27 mouse cellular contexts compared by ENCODE assay signal in genomic region chr5:4878934-4879333, GRCm38 (mm10).
A peak's percentile ranks its signal among the peaks of the same experiment; 100 is the strongest.
DNase-seq lines count a peak whose midpoint lies in the region; ATAC-seq and TF ChIP-seq lines count a peak whose summit lies in the region.
"Had no signal": no experiment of that assay in that cellular context is flagged by ENCODE, and none has a peak within 500 bp of the region (broad histone marks: within the 10 kb centered on the region; RNA-seq: fewer than 3 reads in every experiment).

No protein-coding gene starts in this region.

- H3K27me3 ChIP-seq in forebrain, embryonic 10.5 days (ENCODE audit: poor library complexity, severe bottlenecking), result peaks cover 16% of the 10 kb centered on the region
- no peaks in the 10 kb centered on the region for H3K27me3 ChIP-seq in forebrain, embryonic 16.5 days (replicated peaks; ENCODE audit: control insufficient read depth, insufficient read depth, low read length)
- no peaks in the 10 kb centered on the region for H3K27me3 ChIP-seq in lung, embryonic 14.5 days (ENCODE audit: insufficient read depth, low read length)
- peaks cover 5% of the 10 kb centered on the region; the same call in 1 of the 2 replicates for H3K27me3 ChIP-seq in midbrain, embryonic 12.5 days
- no peaks in the 10 kb centered on the region for H3K27me3 ChIP-seq in midbrain, postnatal 0 days (ENCODE audit: insufficient read depth, low read length)
- H3K27me3 ChIP-seq: CH12.LX; heart, embryonic 15.5 days; limb, embryonic 15.5 days; neural tube, embryonic 12.5 days had no signal

- no peak overlapping the region for H3K4me3 ChIP-seq in forebrain, embryonic 10.5 days
- H3K4me3 ChIP-seq in forebrain, embryonic 16.5 days (replicated peaks; ENCODE audit: low read length), result no peak overlapping the region
- no peak overlapping the region for H3K4me3 ChIP-seq in lung, embryonic 14.5 days (ENCODE audit: low read depth, low read length)
- no peak overlapping the region for H3K4me3 ChIP-seq in midbrain, embryonic 12.5 days
- H3K4me3 ChIP-seq in midbrain, postnatal 0 days (ENCODE audit: low read depth, low read length), result no peak overlapping the region
- H3K4me3 ChIP-seq: erythroblast, embryonic 14.5 days; heart, embryonic 10.5 days; heart, embryonic 15.5 days; limb, embryonic 10.5 days; limb, embryonic 15.5 days; myocyte; neural tube, embryonic 12.5 days had no signal

- no peak overlapping the region for H3K9ac ChIP-seq in forebrain, embryonic 16.5 days (replicated peaks; ENCODE audit: low read depth, low read length)
- no peak overlapping the region for H3K9ac ChIP-seq in lung, embryonic 14.5 days
- no peak overlapping the region for H3K9ac ChIP-seq in midbrain, embryonic 12.5 days (replicated peaks)
- no peak overlapping the region for H3K9ac ChIP-seq in midbrain, postnatal 0 days (replicated peaks; ENCODE audit: low read length, poor library complexity, severe bottlenecking)
- H3K9ac ChIP-seq: heart, embryonic 15.5 days; limb, embryonic 15.5 days; liver, embryonic 14.5 days; neural tube, embryonic 12.5 days had no signal

- no peak overlapping the region for H3K4me2 ChIP-seq in forebrain, embryonic 16.5 days (ENCODE audit: low read length)
- H3K4me2 ChIP-seq in lung, embryonic 14.5 days, result no peak overlapping the region
- no peak overlapping the region for H3K4me2 ChIP-seq in midbrain, embryonic 12.5 days (replicated peaks)
- H3K4me2 ChIP-seq in midbrain, postnatal 0 days (ENCODE audit: low read depth, low read length, poor library complexity, severe bottlenecking), result no peak overlapping the region
- H3K4me2 ChIP-seq: heart, embryonic 15.5 days; limb, embryonic 15.5 days; neural tube, embryonic 12.5 days had no signal

- no peak for ATAC-seq in forebrain, embryonic 16.5 days
- peak; percentile 59; the same call in 1 of the 2 replicates for ATAC-seq in lung, embryonic 14.5 days (ENCODE audit: insufficient read depth)
- ATAC-seq in midbrain, embryonic 12.5 days (ENCODE audit: low FRiP score, low read depth), result no peak
- no peak for ATAC-seq in midbrain, postnatal 0 days (ENCODE audit: low FRiP score)
- ATAC-seq: intestine, embryonic 16.5 days had no signal

- H3K4me1 ChIP-seq in forebrain, embryonic 10.5 days, result peaks cover 42% of the 10 kb centered on the region
- peaks cover 17% of the 10 kb centered on the region for H3K4me1 ChIP-seq in forebrain, embryonic 16.5 days (replicated peaks; ENCODE audit: control insufficient read depth, insufficient read depth, low read length)
- H3K4me1 ChIP-seq in lung, embryonic 14.5 days (ENCODE audit: insufficient read depth), result no peaks in the 10 kb centered on the region
- peaks cover 39% of the 10 kb centered on the region for H3K4me1 ChIP-seq in midbrain, embryonic 12.5 days
- no peaks in the 10 kb centered on the region for H3K4me1 ChIP-seq in midbrain, postnatal 0 days (ENCODE audit: insufficient read depth, low read length)
- H3K4me1 ChIP-seq: heart, embryonic 10.5 days; heart, embryonic 15.5 days; limb, embryonic 15.5 days had no signal

- DNase-seq in forebrain, embryonic 10.5 days (ENCODE audit: extremely low spot score, low spot score), result no peak
- DNase-seq in lung, embryonic 14.5 days, result peak; percentile 44
- no peak for DNase-seq in lung, postnatal 4 days
- no peak for DNase-seq in midbrain, postnatal 0 days (ENCODE audit: low spot score)
- DNase-seq in T-cell, adult 2 months (ENCODE audit: low spot score), result no peak
- DNase-seq: adrenal gland, adult 8-10 months; cerebellum, adult 2 months; cerebellum, postnatal 14 days; gastrocnemius, postnatal 25 days; kidney, adult 8-10 months; kidney, postnatal 4 days; layer of hippocampus, postnatal 36 days; lung, postnatal 10 days; right cerebral cortex, postnatal 4 days had no signal

- peaks cover 9% of the 10 kb centered on the region for H3K36me3 ChIP-seq in forebrain, embryonic 10.5 days (replicated peaks)
- no peaks in the 10 kb centered on the region for H3K36me3 ChIP-seq in forebrain, embryonic 16.5 days (ENCODE audit: control insufficient read depth, insufficient read depth)
- no peaks in the 10 kb centered on the region for H3K36me3 ChIP-seq in lung, embryonic 14.5 days (ENCODE audit: insufficient read depth)
- H3K36me3 ChIP-seq in midbrain, embryonic 12.5 days, result no peaks in the 10 kb centered on the region
- no peaks in the 10 kb centered on the region for H3K36me3 ChIP-seq in midbrain, postnatal 0 days (ENCODE audit: insufficient read depth, low read length)
- H3K36me3 ChIP-seq: limb, embryonic 10.5 days; limb, embryonic 15.5 days; neural tube, embryonic 12.5 days had no signal

- H3K27ac ChIP-seq in forebrain, embryonic 10.5 days, result 0 out of 2 replicates have a peak overlapping the region, but pooled peaks have one; percentile 40
- H3K27ac ChIP-seq in forebrain, embryonic 16.5 days (ENCODE audit: low read length), result no peak overlapping the region
- no peak overlapping the region for H3K27ac ChIP-seq in lung, embryonic 14.5 days (ENCODE audit: low read depth)
- H3K27ac ChIP-seq in midbrain, embryonic 12.5 days (replicated peaks), result peak overlapping the region; percentile 60
- peak overlapping the region; percentile 47 for H3K27ac ChIP-seq in midbrain, postnatal 0 days (ENCODE audit: low read depth, low read length)
- H3K27ac ChIP-seq: heart, embryonic 10.5 days; heart, embryonic 15.5 days; kidney, postnatal 0 days; limb, embryonic 10.5 days; limb, embryonic 15.5 days; liver, embryonic 14.5 days; neural tube, embryonic 12.5 days had no signal

- TF ChIP-seq CTCF in lung, embryonic 14.5 days (IDR thresholded peaks at IDR 0.05; ENCODE audit: low read depth), result no peak
- TF ChIP-seq CTCF in midbrain, postnatal 0 days (IDR thresholded peaks at IDR 0.05), result no peak

- WGBS in forebrain, embryonic 10.5 days, result 48% methylated on average over 3 of the region's 3 CpGs
- WGBS in forebrain, embryonic 16.5 days, result 24% methylated on average over 3 of the region's 3 CpGs
- 29% methylated on average over 3 of the region's 3 CpGs for WGBS in lung, embryonic 14.5 days
- WGBS in midbrain, embryonic 12.5 days, result 46% methylated on average over 3 of the region's 3 CpGs
- WGBS in midbrain, postnatal 0 days, result 21% methylated on average over 3 of the region's 3 CpGs

- peaks cover 15% of the 10 kb centered on the region for H3K9me3 ChIP-seq in forebrain, embryonic 10.5 days
- no peaks in the 10 kb centered on the region for H3K9me3 ChIP-seq in forebrain, embryonic 16.5 days (ENCODE audit: control insufficient read depth, low read length)
- no peaks in the 10 kb centered on the region for H3K9me3 ChIP-seq in lung, embryonic 14.5 days (ENCODE audit: low read depth, low read length)
- H3K9me3 ChIP-seq in midbrain, embryonic 12.5 days, result 0 out of 2 replicates have a peak, but pooled peaks cover 5% of the 10 kb centered on the region
- H3K9me3 ChIP-seq in midbrain, postnatal 0 days (ENCODE audit: low read length), result no peaks in the 10 kb centered on the region
- H3K9me3 ChIP-seq: heart, embryonic 15.5 days; limb, embryonic 10.5 days; limb, embryonic 15.5 days; neural tube, embryonic 12.5 days had no signal

Comparison
In these comparisons a context has a peak if more than half of its experiments do, and no peak if none do; other contexts are left out.
1. H3K27ac ChIP-seq: peak in forebrain, embryonic 10.5 days (single experiment), midbrain, embryonic 12.5 days (single experiment) and midbrain, postnatal 0 days (single experiment); none in forebrain, embryonic 16.5 days (single experiment) and lung, embryonic 14.5 days (single experiment).